Mouse (Mus musculus): ENCODE results near the gene Adam20.

Gene Adam20

GRCm38 (mm10) chr8:40792973-40793372 lies at the start of gene Adam20:
Gene Adam20, plus strand, starts transcription at chr8:40793273.
- in situ Hi-C loops (cut with MboI, MseI), result loop anchor here (5.0 kb wide), 1 partner anchor 41 kb away; the partner anchor contains the start of gene Adam25

- in situ Hi-C loops (cut with MboI, MseI), result loop anchor here (5.0 kb wide), 1 partner anchor 40 kb away; the partner anchor contains the start of gene Adam20
Observed at GRCm38 (mm10) chr8:40751908-40752307, 41.2 kb upstream of the Adam20 start, which contains the start of gene Adam25. Gene Adam25, plus strand, starts transcription at chr8:40752208.

- in situ Hi-C loops (cut with MboI, MseI), result no loop called here
Observed at GRCm38 (mm10) chr8:40783320-40783719, 9.8 kb upstream of the Adam20 start.

- in situ Hi-C loops (cut with MboI, MseI), result no loop called here
Observed at GRCm38 (mm10) chr8:40803379-40804079, 10.5 kb downstream of the Adam20 start.
